Mouse (Mus musculus) granulocyte monocyte progenitor cell, adult 5-6 weeks (primary cell): ENCODE data around the gene Adat3. TPM values are rescaled to one million over a fixed set of nuclear protein-coding genes. Genes with fewer than 3 reads are reported as not detected.

Source experiments
- ATAC-seq: replicated peaks from 2 replicates; pipeline ENCODE4 v1.8.0; 2016; ENCODE audit warnings: mild to moderate bottlenecking, moderate TSS enrichment, inconsistent platforms; ENCODE audit not compliant: poor library complexity, severe bottlenecking
- total RNA-seq, 2 experiments: library from RNA; stranded (forward) in 1 of 2; stranded (reverse) in 1 of 2; fragments of 200-712, 200-1000 nt in 1 of 2; fragments of >200 nt in 1 of 2; fragmentation: Nextera tagmentation in 1 of 2; gene quantifications; 2 replicates each; pipeline ENCODE4 v1.2.3; 2014 to 2017

Gene Adat3
- total RNA-seq (2014; fragmentation: Nextera tagmentation) (0.79 TPM in 1 of 2 replicates, not detected in the other), total RNA-seq (2017) (0.34 and 0.67 TPM in 2 replicates)

DNA sequence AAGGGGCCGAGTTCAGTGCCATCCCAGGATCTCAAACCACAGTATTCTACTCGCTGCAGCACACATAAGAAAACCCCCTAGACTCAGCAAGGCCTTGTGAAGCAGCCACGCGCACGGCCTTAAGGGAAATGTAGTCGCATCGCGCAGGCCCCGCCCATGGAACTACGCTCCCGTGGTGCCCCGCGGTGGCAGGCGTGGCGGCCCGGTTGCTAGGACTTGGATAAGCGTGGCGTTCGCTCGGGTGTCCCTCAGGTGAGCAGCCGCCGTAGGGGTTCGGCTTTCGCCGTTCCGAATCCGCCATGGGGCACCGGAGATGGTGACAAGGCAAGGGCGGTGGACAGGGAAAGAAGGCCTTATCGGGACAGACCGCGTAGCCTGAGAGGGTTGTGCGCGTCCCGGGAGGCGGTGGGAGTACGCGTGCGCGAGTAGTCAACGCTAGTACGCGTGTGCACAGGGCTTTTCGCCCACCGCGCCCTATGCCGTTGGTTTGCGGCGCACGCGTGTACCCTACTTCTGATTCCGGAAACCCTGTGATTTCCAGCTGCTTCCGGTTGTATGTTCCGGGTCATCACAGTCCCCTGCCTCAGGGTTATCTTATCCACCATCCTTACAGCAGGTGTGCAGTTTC is at the start of gene Adat3, which contains the start of gene Scamp4:
Gene Adat3 (plus strand): TSS at position 183 of the 628 bp plus-strand sequence.
Gene Scamp4 (plus strand): TSS at position 175 of the 628 bp plus-strand sequence.
- ATAC-seq, result peak; percentile 92

DNA sequence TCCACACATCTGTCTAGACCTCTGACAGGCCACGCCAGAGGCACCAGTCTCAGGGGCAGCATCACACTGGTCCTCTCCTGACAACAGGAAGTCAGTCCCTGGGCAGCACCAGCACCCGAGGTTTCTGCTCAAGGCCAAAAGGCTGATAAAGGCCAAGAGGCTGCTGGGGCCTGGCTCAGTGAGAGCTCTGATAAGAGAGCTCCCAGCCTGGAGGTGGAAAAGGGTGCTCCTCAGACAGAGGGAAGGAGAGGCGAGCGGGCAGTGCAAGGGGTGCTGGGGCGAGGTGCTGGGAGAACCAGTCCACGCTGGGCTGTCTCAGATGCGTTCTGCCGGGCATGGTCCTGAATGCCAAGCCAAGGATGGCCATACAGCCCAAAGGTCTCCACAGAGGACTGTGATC is 49.1 kb upstream of the Adat3 start:
- ATAC-seq, result no peak

DNA sequence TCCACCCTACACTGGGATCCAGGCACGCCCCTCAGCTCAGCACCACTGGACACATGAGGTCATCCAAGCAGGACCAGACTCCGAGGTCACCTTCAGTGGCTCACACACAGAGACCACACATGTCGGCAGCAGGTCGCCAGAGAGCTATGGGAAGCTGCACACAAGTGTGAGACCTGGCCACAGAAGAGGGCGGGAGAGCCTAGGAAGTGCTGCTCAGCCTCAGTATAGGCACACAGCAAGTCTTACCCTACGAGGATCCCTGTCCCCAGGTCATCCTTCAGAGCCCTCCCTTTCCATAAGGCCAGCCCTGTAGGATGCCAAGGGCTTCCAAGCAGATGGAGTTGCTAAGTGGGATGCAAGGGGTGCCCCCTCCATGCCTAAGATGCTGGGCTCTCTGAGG is 48.7 kb upstream of the Adat3 start:
- no peak for ATAC-seq

DNA sequence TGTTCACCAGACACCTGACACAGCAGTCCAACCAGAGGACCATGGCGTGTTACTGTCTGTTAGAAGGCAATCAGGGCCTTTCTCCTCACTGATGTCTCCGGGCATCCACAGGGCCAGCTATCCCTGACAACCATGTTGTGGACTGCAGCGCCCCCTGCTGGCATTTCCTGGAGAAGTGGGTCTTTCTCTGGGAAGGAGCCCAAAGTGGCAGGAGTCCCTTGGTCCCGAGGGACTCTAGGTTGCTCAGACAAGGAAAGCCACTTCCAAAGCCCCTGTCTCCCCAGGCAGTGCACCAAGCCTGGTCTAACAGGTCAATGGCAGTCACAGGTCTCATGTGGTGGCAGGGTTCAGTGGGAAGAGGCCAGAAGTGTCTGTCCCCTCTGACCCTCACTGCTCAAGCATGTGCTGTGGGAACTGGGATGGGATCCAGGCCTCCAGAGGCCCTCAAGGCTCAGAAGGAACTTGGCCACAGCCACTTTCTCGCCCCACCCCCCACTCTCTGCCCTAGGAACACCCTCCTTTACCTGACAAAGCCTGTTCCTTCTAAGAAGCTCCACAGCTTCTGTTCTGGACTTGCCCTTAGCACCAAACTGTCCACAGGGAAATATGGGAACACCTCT is 45.2 kb upstream of the Adat3 start:
- no peak; the same call in 1 of the 2 replicates for ATAC-seq

DNA sequence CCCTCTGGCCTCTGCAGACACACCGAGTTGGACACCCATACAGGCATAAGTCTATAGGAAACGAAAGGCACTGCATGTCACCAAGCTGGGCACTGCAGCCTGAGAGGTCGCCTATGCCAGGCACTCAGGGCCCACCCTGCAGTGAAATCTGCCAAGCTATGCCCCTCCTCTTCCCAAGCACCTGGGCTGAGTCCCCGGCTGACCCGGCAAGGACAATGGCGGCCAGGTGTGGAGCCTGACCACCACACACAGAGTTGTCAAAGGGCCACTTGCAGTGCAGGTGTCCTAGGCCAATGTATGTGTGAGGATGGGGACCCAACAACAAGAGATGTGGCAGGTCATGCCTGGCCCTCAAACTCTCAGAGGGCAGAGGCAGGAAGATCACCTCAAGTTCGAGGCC is 43.2 kb upstream of the Adat3 start:
- no peak for ATAC-seq

DNA sequence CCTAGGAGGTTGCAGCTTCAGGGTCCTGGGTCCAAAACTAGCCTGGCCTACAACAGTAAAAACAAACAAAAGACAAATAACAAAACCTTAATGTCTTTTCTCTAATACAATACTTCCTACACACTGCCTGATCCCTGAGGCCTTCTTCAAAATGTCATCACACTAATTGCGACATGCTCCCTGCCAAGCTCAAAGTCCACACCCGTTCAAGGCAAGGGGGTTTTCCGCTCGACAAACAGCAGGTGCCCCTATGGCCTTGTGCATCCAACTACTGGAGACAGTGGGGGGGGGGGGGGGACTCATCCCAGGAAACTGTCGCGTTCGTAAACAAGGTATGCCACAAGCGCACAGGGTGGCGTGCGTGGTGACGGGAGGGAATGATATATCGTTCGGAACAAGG is 42.1 kb upstream of the Adat3 start:
- ATAC-seq, result peak; percentile 57

DNA sequence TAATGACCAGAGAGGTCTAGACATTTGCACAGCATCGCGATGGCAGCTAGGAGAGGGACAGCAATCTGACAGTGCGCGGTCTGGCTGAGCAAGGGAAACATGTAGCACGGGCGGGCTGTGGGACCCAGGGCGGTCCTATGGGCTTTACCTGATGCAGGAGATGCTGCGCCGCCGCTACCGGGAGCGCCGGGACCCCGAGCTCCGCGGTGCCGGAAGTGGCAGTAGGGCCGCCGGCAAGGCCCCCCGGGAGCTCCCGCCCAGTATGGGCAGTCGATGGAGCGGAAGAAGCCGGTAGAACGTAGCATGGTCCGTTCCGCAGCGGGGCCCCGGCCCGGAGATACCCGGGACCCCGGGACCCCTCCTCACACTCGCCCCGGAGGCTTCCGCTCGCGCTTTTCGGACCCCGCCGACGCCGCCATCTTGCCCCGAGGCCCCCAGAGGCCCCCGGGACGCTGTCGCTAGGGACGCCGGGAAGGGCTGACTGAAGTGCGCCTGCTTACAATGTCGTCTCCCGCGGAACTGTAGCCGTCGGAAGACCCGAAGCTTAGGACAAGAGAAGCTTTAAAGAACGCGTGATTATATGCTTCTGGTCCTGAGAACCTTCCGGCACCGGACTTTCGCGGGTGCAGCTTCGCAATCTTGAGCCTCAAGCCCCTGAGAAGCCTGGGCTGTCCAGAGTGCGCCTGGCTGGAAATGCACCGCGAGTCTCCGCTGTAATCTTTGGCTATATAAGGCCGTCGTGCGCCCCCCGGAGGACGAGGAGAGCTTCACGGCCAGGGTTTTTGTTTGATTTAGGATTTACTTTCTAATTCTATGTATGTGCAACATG is 41.4 kb upstream of the Adat3 start, which contains the start of gene Rexo1:
Gene Rexo1 (minus strand): TSS at position 445 of the 829 bp plus-strand sequence.
- ATAC-seq, result peak; percentile 67

DNA sequence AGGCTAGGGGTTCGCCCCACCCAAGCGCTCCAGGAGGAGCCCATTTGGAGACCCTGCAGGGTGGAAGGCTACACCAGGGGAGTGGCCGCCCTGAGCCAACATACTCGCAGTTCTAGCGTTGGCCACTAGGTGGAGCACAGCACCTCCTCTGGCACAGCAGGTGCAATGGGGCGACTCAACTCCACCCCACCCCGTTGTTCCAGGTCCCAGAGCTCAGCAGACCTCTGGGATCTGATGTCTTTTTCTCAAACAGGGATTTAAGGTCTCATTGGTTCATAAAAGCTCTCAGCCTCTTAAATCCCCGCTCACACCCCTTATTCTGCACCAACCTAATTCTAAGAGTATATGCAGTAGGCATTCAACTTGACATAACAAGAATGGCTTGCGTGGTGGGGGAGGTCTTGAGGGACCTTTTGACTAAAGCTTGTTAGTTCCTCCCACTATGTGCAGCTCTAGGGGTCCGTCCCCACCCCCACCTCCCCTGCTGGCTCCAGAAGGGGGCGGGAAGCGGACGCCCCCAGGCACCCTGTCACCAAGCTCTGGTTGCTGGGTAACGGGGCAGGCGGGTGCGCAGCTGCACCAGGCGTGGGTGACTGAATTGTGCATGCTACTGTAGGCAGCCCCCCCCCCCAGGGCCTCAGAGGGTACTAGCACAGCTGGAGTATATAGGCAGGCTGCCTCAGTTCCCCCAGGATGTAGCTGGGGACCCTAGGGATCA is 36.1 kb upstream of the Adat3 start:
- ATAC-seq, result peak; percentile 49

DNA sequence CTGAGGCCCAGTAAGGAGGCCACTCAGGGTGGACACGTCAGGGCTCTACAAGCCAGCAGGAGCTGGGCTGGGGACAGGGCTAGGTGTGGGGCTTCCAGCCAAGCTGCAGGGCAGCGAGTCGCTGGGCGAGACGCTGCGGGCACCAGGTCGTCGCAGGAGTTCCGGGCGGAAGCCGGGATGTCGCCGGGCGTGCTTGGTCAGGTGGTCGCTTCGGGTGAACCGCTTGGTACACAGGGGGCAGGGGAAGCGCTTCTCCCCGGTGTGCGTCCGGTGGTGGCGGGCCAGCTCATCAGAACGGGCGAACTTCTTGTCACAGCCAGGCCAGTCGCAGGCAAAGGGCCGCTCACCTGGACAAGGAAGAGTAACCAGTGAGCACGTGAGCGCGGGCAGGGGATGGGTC is 33.8 kb upstream of the Adat3 start:
- no peak for ATAC-seq

DNA sequence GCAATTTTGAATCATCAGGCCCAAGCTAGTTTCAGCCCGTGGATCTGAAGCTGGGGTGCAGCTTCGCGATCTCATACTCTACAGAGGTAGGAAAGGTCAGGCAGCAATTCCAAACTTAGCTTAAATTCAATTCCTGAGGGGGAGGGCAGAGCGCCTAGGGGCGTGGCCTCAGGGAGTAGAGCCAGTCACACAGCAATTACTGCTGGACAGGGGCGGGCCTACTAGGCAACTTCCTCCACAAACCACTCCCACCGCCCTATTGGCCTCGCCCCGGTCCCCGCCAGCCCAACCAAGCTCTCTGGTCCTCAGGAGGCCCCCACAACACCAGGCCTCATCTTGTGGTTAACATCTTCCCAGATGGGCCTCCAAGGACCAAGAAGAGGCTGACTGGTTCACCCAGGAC is 33.0 kb upstream of the Adat3 start:
- ATAC-seq, result peak; percentile 69

DNA sequence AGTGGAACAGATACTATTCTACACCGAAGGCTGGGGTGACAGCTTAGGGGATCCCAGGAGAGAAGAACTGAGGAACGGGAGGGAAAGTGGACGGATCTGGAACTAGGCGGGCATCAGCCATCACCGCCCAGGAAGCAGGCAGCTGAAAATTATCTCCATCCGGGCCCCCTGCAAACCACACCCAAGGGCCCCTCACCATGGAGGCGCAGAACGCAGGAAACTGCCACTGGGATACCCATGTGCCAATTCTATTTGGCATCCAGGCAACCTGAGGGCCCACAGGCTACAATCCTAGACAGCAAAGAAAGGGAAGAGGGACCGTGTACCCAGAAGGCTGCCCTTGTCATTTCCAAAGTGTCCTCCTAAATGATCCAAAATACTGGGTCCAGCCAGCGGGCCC is 32.3 kb upstream of the Adat3 start:
- no peak for ATAC-seq

DNA sequence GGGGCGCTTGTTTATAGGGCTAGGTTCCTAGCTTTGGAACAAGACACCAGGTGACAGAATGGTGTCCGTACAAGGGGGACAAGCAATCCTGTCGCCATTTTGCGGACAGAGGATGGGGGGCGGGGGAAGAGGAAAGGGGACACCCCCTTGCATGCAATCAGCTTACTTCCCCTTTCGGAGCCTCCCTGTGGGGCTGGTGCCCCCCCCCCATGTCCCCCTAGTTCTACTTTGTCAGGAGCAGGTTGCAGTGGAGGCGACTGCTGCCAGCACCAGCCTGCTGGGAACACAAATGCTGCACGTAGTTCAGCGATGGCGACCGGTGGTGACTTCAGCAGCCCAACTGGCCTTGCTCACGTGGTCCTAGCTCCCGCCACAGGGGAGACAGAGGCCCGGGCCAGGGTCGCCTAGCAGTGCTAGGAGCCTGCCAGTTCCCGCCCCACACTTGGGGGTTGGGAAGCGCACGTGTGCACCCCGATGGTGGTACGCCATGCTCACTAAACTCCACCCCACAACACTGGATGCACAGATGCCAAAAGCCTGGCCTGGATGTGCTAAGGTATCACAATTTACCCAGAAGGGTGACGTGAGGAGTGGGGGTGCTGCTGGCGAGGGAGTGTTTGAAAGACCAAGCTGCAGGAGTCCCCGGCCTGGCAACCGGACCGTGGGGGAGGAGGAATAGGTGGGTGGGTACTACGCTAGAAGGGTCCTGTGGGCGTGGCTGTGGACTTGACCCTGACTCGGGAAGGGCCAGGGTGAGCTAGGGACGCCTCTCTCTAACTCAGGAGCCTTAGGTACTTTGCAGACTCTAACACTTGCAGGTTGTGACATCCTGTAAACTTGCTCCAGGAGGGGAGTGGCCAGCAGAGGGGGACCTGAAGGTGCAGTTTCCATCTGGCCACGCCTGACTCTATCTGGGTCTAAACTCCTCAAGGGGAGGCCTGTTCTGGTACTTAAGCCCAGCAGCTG is 31.5 kb upstream of the Adat3 start:
- ATAC-seq, result peak; percentile 52

DNA sequence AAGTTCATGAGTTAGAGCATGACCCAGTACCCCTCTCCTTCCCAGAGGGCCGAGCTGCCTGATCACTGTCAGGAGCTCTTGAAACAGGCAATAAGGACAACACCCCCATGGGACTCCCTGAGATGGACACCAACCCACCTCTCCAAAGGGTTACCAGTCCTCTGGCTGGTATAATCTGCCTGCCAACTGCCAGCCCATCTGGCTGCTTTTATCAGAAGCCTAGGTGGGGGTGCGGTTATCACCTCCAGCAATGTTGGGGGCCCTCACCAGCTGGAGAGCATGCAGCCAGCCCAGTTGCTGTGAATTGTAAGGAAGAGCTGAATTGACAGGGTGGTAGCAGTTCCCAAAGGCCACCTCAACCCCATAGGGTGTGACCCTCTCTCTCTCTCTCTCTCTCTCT is 30.2 kb upstream of the Adat3 start:
- ATAC-seq, result no peak

DNA sequence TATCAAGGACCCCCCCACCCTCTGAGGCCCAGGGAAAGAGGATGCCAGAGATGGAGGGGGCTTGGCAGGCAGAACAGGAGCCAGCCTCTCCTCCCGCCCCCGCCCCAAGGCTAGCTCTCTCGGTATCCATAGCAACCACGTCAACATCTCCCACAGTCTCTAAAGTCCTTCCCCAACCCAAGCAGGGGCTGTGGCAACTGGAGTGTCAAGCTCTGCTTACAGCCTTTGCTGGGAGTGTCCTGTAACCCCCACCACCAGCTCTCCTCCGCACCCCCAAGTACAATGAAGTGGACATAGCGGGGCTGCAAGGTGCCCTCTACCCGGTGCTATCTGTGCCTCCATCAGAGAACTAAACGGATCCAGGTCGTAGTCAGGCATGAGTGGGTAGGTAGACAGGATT is 28.7 kb upstream of the Adat3 start:
- no peak for ATAC-seq

DNA sequence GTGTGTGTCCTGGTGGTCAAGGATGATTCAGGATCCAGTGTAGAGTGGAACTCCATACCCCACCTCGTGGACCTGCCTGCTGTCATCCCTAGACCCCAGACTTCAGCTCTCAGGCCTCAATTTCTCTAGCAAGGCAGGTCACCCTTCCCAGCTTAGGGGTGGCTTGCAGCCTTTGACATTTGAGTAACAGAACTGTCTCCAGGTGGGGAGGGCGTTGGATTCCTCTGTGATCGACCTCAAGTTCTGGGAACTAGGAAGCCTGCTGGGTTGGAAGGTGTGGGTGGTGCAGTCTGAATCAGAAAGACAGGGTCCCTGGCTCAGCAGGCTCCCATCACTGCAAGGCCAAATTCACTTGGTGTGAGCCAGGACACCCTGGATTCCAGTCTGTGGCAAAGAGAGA is 27.8 kb upstream of the Adat3 start:
- no peak for ATAC-seq

DNA sequence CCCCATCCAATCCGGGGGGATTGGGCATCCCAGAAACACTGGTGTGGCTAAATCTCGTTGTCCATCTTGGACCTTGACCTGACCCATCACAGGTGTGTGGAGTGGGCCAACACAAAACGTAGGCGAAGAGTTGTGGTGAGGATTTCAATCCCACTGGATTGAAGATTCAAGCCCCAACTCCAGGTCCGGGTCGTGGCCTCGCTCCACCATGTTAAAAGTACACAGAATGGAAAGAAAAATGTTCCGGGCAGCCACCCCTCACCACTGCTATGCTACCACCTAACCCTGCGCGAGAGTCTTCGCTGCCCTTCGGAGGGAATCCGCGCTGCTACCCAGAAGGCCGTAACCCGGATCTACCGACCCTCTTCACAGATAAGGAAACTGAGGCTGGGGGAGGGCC is 26.8 kb upstream of the Adat3 start:
- no peak for ATAC-seq

DNA sequence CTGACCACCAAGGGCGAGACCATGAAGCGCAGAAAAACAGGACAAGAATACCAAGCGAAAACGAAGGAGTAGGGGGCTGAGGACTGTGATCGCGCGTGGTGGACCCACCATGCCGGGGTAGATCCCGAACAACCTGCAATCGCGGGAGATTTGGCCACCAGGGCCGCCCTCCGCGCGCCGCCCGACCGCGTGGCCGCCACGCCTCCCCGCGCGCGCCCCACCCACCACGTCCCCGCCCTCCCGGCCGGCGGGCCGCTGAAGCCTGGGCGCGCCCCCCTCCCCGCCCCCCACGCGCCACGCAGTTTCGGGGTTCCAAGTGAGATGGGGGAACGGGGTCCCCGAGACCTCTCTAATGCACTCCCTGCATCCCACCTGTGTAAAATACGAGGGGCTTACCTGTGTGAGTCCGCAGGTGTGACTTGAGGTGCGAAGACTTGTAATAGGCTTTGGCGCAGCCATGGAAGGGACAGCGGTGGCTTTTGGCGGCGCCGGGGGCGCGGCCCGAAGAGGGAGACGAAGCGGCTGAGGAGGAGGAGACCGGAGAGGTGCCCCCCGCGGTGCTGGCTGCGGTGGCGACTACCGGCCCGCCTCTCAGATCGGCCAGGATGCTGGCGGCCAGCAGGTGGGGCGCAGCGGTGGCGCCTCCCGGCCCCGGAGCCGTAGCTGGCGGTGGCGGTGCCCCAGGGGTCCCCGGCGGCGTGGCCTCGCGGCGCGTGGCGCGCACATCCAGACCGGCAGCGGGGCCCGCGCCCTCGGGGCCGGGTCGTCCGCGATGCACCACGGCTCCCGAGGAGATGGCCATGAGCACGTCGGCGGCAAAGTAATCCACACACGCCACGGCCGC is 26.1 kb upstream of the Adat3 start:
- peak; percentile 12; the same call in 1 of the 2 replicates for ATAC-seq
